Mouse (Mus musculus) embryonic fibroblast, embryonic 13.5 days (primary cell): ENCODE results near the gene Pfkfb4.

Experiments used
- CTCF ChIP-seq: IDR thresholded peaks from 2 replicates; pipeline ENCODE4 v1.5.1; 2011; ENCODE audit warnings: mild to moderate bottlenecking, control low read depth, low read length, moderate library complexity, borderline replicate concordance; ENCODE audit not compliant: insufficient read depth
- POLR2A ChIP-seq: IDR thresholded peaks from 2 replicates; pipeline ENCODE4 v1.6.1; 2011; ENCODE audit warnings: low read depth, mild to moderate bottlenecking, control low read depth, low read length, moderate library complexity

- no peak for TF ChIP-seq POLR2A
- TF ChIP-seq CTCF, result no peak
These were observed 40.9 kb downstream of the Pfkfb4 start for GRCm38 (mm10) chr9:109032435-109032834.
